12 mouse cellular contexts compared by ENCODE assay signal in genomic region chr12:85619898-85620443, GRCm38 (mm10). TPM values are rescaled to one million over a fixed set of nuclear protein-coding genes. Genes with fewer than 3 reads are reported as not detected.
DNase-seq lines count a peak whose midpoint lies in the region; ATAC-seq and TF ChIP-seq lines count a peak whose summit lies in the region.
"Had no signal": no experiment of that assay in that cellular context is flagged by ENCODE, and none has a peak within 500 bp of the region (broad histone marks: within the 10 kb centered on the region; RNA-seq: fewer than 3 reads in every experiment).

No protein-coding gene starts in this region.

- H3K27me3 ChIP-seq in kidney, embryonic 16.5 days (ENCODE audit: insufficient read depth, low read length), result no peaks in the 10 kb centered on the region
- H3K27me3 ChIP-seq in hindbrain, embryonic 14.5 days (ENCODE audit: control insufficient read depth, insufficient read depth, low read length), result no peaks in the 10 kb centered on the region
- H3K27me3 ChIP-seq in midbrain, postnatal 0 days (ENCODE audit: insufficient read depth, low read length), result no peaks in the 10 kb centered on the region
- H3K27me3 ChIP-seq in heart, embryonic 12.5 days (replicated peaks), result no peaks in the 10 kb centered on the region
- H3K27me3 ChIP-seq: liver, embryonic 12.5 days had no signal

- no peak overlapping the region for H3K4me2 ChIP-seq in kidney, embryonic 16.5 days (replicated peaks; ENCODE audit: low read depth, low read length)
- no peak overlapping the region for H3K4me2 ChIP-seq in hindbrain, embryonic 14.5 days (replicated peaks)
- no peak overlapping the region for H3K4me2 ChIP-seq in midbrain, postnatal 0 days (ENCODE audit: low read depth, low read length, poor library complexity, severe bottlenecking)
- H3K4me2 ChIP-seq in heart, embryonic 12.5 days, result no peak overlapping the region
- H3K4me2 ChIP-seq: liver, embryonic 12.5 days had no signal

- H3K27ac ChIP-seq in kidney, embryonic 16.5 days (ENCODE audit: low read length), result no peak overlapping the region
- H3K27ac ChIP-seq in hindbrain, embryonic 14.5 days, result peak overlapping the region; percentile 80
- no peak overlapping the region; the same call in 1 of the 2 replicates for H3K27ac ChIP-seq in midbrain, postnatal 0 days (ENCODE audit: low read depth, low read length)
- H3K27ac ChIP-seq in heart, embryonic 12.5 days (ENCODE audit: poor library complexity, severe bottlenecking), result no peak overlapping the region
- H3K27ac ChIP-seq: liver, embryonic 12.5 days had no signal

- no peak for TF ChIP-seq CTCF in midbrain, postnatal 0 days (IDR thresholded peaks at IDR 0.05)

- WGBS in kidney, embryonic 16.5 days, result 44% methylated on average over 11 of the region's 11 CpGs
- WGBS in hindbrain, embryonic 14.5 days, result 23% methylated on average over 11 of the region's 11 CpGs
- 38% methylated on average over 11 of the region's 11 CpGs for WGBS in midbrain, postnatal 0 days
- whole genome bisulfite sequencing in heart, embryonic 12.5 days, result 67% methylated on average over 11 of the region's 11 CpGs

- H3K4me1 ChIP-seq in kidney, embryonic 16.5 days (ENCODE audit: insufficient read depth, low read length), result peaks cover 23% of the 10 kb centered on the region
- peaks cover 36% of the 10 kb centered on the region for H3K4me1 ChIP-seq in hindbrain, embryonic 14.5 days (replicated peaks; ENCODE audit: control insufficient read depth, insufficient read depth, low read length)
- peaks cover 2% of the 10 kb centered on the region; the same call in 1 of the 2 replicates for H3K4me1 ChIP-seq in midbrain, postnatal 0 days (ENCODE audit: insufficient read depth, low read length)
- H3K4me1 ChIP-seq in heart, embryonic 12.5 days (replicated peaks), result peaks cover 39% of the 10 kb centered on the region

- peak; percentile 87 for DNase-seq in kidney, adult 11 months
- peak; percentile 44 for DNase-seq in ZHBTc4 (ENCODE audit: low read depth, low spot score)
- peak; percentile 66 for DNase-seq in hindbrain, embryonic 14.5 days (ENCODE audit: low spot score)
- peak; percentile 80 for DNase-seq in midbrain, postnatal 0 days (ENCODE audit: low spot score)
- DNase-seq in gastrocnemius, adult 18-20 months (ENCODE audit: low spot score), result no peak
- no peak for DNase-seq in ovary, postnatal 10 days (ENCODE audit: low spot score)
- DNase-seq: adrenal gland, adult 8-10 months; spleen, adult 18-20 months; thymus, postnatal 14 days had no signal

- H3K9ac ChIP-seq in kidney, embryonic 16.5 days (replicated peaks; ENCODE audit: low read length), result no peak overlapping the region
- no peak overlapping the region for H3K9ac ChIP-seq in hindbrain, embryonic 14.5 days
- H3K9ac ChIP-seq in midbrain, postnatal 0 days (replicated peaks; ENCODE audit: low read length, poor library complexity, severe bottlenecking), result no peak overlapping the region
- H3K9ac ChIP-seq in heart, embryonic 12.5 days, result no peak overlapping the region
- H3K9ac ChIP-seq: liver, embryonic 12.5 days had no signal

- H3K4me3 ChIP-seq in kidney, embryonic 16.5 days (ENCODE audit: low read length), result no peak overlapping the region
- H3K4me3 ChIP-seq in hindbrain, embryonic 14.5 days (replicated peaks; ENCODE audit: low read length), result no peak overlapping the region
- no peak overlapping the region for H3K4me3 ChIP-seq in midbrain, postnatal 0 days (ENCODE audit: low read depth, low read length)
- H3K4me3 ChIP-seq in heart, embryonic 12.5 days, result no peak overlapping the region
- H3K4me3 ChIP-seq: liver, embryonic 12.5 days had no signal

- no peaks in the 10 kb centered on the region for H3K9me3 ChIP-seq in kidney, embryonic 16.5 days (ENCODE audit: low read length)
- no peaks in the 10 kb centered on the region for H3K9me3 ChIP-seq in hindbrain, embryonic 14.5 days (ENCODE audit: control insufficient read depth, low read length)
- H3K9me3 ChIP-seq in midbrain, postnatal 0 days (ENCODE audit: low read length), result no peaks in the 10 kb centered on the region
- no peaks in the 10 kb centered on the region for H3K9me3 ChIP-seq in heart, embryonic 12.5 days (replicated peaks)
- H3K9me3 ChIP-seq: liver, embryonic 12.5 days had no signal

- no peaks in the 10 kb centered on the region for H3K36me3 ChIP-seq in kidney, embryonic 16.5 days (ENCODE audit: insufficient read depth, low read length)
- 0 out of 2 replicates have a peak, but pooled peaks cover 8% of the 10 kb centered on the region for H3K36me3 ChIP-seq in hindbrain, embryonic 14.5 days (replicated peaks; ENCODE audit: control insufficient read depth, insufficient read depth)
- H3K36me3 ChIP-seq in midbrain, postnatal 0 days (ENCODE audit: insufficient read depth, low read length), result peaks cover 8% of the 10 kb centered on the region; the same call in 1 of the 2 replicates
- peaks cover 13% of the 10 kb centered on the region; the same call in 1 of the 2 replicates for H3K36me3 ChIP-seq in heart, embryonic 12.5 days
- H3K36me3 ChIP-seq: liver, embryonic 12.5 days had no signal

- no peak for ATAC-seq in kidney, embryonic 16.5 days (ENCODE audit: low FRiP score, low TSS enrichment)
- peak; percentile 52 for ATAC-seq in hindbrain, embryonic 14.5 days (ENCODE audit: low FRiP score)
- ATAC-seq in midbrain, postnatal 0 days (ENCODE audit: low FRiP score), result no peak
- no peak for ATAC-seq in heart, embryonic 12.5 days (ENCODE audit: insufficient number of reproducible peaks, low FRiP score)
- ATAC-seq: liver, embryonic 12.5 days had no signal

RNA-seq across cellular contexts. Expression of gene Jdp2, which starts 21.1 kb away (rescaled TPM):
- polyA plus RNA-seq in kidney, embryonic 16.5 days (2015; fragmentation: Nextera tagmentation; extraction: Ambion mirVana), result 0.21 and 0.32 TPM in 2 replicates
- polyA plus RNA-seq in hindbrain, embryonic 14.5 days (2014; fragmentation: Nextera tagmentation; extraction: Ambion mirVana), result 0.83 and 1.3 TPM in 2 replicates
- total RNA-seq in midbrain, postnatal 0 days (2014; rRNA removed), result 15.8 and 18.4 TPM in 2 replicates
- polyA plus RNA-seq in midbrain, postnatal 0 days (2015; fragmentation: Nextera tagmentation; extraction: Ambion mirVana), result 0.56 and 1.0 TPM in 2 replicates
- total RNA-seq in gastrocnemius, adult 18-20 months (2021), result 1 to 10 TPM; 3.6 to 4.7 TPM
- polyA plus RNA-seq in heart, embryonic 12.5 days (2016; fragmentation: Nextera tagmentation; extraction: Ambion mirVana), result 0.56 and 0.90 TPM in 2 replicates

Comparison
In these comparisons a context has a peak if more than half of its experiments do, and no peak if none do; other contexts are left out.
1. DNase-seq: peak in kidney, adult 11 months (single experiment), ZHBTc4 (single experiment), hindbrain, embryonic 14.5 days (single experiment) and midbrain, postnatal 0 days (single experiment); none in gastrocnemius, adult 18-20 months (single experiment) and ovary, postnatal 10 days (single experiment).